Mouse (Mus musculus) A20 (cell line): ENCODE results near the gene Cdh18.
"Not testable (repeated sequence)": the region's sequence is repeated elsewhere in the genome, so short reads cannot be mapped to it uniquely, and the experiment has no call there.

Experiments used
- DNase-seq: peaks from one replicate; pipeline ENCODE4 v3.0.0-alpha.2; 2011; ENCODE audit warnings: low read depth, low spot score

The Cdh18 gene

DNA sequence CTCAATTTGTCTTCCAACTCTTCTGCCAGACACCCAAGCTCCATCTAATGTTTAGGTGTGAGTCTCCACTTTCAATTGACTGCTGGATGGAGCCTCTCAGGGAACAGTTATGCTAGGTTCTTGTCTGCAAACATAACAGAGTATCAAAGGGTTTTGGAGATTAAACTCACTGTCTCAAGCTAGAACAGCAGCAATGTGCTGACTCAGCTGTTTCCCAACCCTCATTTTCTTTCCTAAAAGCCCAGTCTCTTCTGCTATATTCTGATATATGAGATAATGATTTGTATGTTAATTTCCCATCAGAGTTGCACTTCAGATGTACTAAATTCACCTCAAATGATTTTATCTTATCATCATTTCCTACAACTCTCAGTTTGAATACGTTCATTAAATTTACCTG is 398.4 kb downstream of the Cdh18 start:
- no peak for DNase-seq

DNA sequence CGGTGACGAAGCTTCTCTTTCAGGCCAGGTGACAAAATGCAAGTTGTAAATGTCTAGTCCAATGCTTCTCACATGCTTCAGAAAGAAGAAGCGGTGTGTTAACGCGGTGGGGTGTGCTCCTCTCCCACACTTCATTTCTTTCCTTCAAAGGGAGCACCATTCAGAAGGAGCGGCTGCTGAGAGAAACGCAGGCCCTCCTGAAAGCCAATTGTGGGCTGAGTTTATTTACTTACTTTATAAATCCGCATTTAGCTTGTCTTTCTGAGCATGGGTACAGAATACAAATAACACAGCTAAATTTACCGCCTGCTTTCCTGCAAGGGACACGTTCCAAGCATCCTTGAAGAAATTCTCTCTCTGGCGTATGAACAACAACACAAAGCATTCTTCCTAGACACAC is 420.6 kb downstream of the Cdh18 start:
- no peak for DNase-seq

DNA sequence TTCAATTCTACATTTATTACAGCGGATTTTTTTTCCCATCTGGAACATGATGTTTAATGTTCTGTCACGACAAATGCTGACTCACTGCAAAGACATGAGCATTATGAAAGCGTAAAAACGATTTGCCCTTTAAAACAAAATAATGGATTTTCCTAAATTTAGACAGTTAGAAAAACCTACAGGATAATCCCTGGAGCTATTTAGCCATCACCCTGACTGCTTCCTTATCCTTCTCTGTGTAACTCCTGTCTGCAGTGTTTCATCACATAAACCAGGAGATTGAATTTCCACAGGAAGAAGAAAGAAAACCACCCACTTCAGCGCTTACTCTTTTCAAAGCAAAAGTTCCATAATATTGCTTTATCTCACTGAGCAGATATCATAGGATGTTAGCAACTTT is 431.3 kb downstream of the Cdh18 start:
- no peak for DNase-seq

- no peak for DNase-seq
Measured at GRCm38 (mm10) chr15:22984647-22985046, 435.8 kb downstream of the Cdh18 start.

DNA sequence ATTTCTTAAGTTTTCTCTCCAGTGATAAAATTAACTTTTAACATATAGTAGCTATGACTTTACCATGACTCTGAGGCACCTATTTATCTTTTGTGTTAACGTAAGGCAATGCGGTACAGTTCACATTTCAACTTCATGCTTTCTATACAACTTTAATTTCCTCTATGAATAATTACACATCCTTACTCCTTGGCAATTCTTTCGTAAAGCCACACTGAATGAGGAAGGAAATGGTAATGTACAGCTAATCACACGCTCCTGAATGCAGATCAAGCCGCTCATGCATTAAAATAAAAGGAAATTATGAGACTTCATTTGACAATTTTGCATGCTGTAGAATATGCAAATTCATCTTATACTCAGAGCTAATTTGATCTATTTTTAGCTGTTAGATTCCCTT is 467.9 kb downstream of the Cdh18 start:
- DNase-seq = no peak

- DNase-seq = no peak
Measured at GRCm38 (mm10) chr15:23021151-23021550, 472.3 kb downstream of the Cdh18 start.

DNA sequence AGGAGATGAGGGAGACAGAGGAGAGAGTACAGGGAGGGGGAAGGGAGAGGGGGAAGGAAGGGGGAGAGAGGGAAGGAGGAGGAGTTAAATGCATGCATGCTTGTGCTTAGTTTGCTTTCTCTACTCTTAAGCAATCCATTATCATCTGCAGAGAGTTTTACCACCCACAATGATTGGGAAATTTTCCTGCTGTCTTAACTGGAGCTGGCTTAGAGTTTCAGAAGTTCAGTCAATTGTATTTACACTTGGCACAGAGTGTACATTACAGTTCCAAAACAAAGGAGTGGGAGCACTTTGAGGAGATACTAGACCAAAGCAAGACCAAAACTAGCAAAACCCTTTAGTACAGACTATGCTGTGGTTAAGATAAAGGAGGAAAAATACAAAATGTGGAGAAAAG is 473.8 kb downstream of the Cdh18 start:
- DNase-seq = no peak

DNA sequence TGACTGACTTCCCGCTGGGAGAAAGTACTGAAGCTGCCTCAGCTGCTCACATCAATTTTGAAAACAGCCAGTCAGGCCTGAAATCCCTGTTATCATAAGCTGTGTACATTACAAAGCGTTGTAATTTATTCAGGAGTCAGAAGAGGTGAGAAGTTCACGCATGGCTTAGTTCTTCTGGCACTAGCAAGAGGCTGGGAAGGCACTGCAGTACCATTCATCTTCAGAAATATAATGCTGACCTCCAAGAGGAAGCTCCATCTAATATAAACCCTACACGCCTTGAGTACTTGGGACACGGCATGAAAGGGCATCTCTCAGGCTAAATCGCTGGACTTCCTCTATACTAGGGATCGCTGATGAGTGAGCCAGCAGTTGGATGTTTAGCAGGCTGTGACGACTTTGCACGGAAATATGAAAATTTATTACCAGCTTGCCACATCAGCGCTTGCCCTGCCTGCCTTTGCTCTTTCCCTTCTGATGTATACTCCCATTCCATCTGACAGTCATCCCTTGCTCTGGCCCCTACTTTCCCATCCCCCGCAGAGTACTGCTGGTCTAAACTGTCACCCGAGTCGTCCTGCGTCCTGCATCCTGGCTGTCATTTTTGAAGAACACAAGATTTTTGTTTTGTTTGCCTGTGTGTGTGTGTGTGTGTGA is 486.9 kb downstream of the Cdh18 start:
- no peak for DNase-seq

DNA sequence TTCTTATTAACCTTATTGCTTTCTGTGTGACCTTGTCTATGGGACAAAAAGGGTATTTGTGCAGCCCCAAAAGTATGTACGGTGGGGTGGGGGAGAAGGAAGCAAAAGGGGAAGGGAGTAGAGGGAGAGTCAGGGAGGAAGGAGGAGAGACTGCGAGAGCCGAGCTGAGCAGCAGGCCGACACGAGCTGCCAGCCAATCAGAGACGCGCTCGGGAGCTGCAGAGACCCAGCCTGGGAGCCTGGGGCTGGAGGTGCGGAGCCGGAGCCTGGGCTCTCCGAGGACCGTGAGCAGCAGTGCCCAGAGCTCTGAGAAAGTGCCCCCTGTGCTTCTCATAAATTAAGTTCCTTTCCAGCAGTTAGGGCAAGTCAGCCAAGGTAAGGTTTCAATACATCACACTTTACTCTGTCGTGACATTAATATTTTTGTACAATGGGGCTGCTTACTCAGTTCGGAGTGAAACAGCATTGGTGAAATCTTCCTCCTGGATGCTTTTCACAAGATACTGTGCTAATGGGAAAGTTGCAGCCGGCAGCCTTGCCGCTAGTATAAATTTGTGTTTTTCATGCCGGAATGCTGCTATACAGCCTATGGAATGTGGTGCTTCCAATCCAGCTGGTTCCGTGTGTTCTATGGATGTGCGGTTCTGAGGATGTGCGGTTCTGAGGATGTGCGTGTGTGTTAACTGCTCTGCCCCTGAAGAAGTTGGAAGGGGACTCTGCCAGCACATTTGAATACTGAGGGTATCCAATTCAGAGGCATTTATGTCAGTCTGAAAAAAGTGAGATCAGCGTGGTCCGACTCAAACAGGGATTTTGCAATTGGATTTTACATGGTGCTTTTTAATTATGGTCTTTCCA is 487.6 kb downstream of the Cdh18 start:
- no peak for DNase-seq

GRCm38 (mm10) chr15:23037561-23037960 is 488.7 kb downstream of the Cdh18 start:
- no peak for DNase-seq

- peak; percentile 1 for DNase-seq
Measured at GRCm38 (mm10) chr15:23046127-23046785, 497.4 kb downstream of the Cdh18 start.

DNA sequence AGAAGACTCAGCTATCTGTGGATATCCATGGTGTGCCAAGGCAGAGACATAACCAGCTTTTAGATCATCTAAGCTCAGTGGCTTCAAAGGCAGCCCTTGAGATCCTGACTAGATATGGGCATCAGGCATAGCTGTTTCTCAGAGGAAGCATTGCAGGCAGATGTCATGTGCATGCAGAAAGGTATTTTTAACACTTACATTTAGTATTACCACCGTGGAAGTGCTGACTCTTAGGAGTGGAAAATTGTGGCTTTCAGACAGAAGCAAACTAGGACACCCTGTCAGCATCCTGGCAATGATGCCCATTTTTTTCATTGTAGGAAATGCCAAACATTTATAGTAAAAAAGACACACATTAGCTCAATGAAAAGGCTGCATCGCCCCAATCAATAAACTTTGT is 503.2 kb downstream of the Cdh18 start:
- no peak for DNase-seq

GRCm38 (mm10) chr15:23085326-23085725 is 536.5 kb downstream of the Cdh18 start:
- not testable (repeated sequence) for DNase-seq

- no peak for DNase-seq
Measured at GRCm38 (mm10) chr15:23087535-23087934, 538.7 kb downstream of the Cdh18 start.

GRCm38 (mm10) chr15:23096601-23097000 is 547.8 kb downstream of the Cdh18 start:
- no peak for DNase-seq

DNA sequence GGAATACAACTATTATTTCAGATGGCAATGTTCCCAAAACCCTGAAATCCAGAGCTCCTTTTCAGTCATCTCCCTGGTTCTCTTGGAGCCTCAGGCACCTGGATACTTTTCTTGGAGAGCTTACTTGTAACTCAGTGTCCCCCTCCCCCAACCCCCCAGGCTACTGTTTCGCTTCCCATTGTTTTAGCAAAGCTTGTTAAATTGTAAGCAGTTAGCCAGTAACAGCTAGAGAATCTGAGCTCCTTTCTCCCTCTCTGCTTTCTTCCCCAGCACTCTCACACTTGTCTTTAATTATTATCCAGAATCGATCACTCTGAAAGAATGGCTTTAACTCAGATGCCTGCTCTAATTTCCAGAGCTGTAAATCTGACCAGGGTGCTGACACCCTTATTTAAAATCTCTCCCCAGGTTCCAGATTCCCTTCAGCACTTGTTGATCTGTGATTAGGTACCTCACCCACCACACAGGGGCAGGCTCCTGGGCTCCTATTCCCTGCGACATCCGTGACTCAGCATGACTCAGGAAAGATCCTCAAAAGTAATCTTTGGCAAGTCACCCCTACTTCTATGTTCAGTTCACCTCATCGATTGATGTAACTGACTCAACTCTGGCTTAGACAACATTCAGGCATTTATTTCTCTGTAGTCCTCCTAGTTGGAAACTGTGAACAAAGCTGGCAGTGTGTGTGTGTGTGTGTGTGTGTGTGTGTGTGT is 556.0 kb downstream of the Cdh18 start:
- DNase-seq = no peak

GRCm38 (mm10) chr15:23134950-23135715 is 586.3 kb downstream of the Cdh18 start:
- no peak for DNase-seq

DNA sequence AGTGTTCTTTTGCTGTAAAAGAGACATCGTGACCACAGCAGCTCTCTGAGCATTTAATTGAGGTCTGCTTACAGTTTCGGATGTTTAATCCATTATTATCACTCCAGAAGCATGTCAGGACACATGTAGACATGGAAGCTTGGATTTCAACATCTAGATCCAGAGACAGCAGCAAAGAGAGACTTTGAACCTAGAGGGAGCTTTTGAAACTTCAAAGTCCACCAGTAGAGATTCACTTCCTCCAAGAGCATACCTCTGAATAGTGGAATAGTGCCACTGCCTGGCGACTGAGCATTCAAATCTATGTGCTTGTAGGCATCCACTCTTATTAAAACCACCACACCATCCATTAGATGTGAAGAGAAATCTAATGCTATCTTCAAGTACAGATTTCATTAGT is 588.1 kb downstream of the Cdh18 start:
- no peak for DNase-seq

- not testable (repeated sequence) for DNase-seq
Measured at GRCm38 (mm10) chr15:23142907-23143306, 594.1 kb downstream of the Cdh18 start.

GRCm38 (mm10) chr15:23155883-23156282 is 607.1 kb downstream of the Cdh18 start:
- DNase-seq = no peak

DNA sequence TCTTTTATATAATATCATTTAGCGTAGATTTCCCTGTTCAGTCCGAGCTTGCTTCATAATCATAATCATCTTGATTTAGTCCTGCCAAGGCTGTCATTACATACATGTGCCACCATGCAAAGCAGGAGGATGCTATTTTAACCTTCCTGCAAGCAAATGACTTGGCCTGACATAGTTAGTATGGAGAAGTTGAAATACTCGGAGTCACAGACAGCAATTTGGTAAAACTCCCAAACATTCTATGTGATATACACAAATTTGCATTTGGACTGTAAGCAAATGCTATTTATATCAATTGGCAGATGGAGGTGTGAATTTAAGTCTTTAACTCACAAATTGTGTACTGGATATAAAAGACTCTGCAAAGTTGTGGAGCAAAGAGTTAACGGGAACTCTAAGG is 616.0 kb downstream of the Cdh18 start:
- no peak for DNase-seq
